Mouse (Mus musculus) adrenal gland, postnatal 25 days (tissue): ENCODE measurements around the gene P4ha2. TPM values are rescaled to one million over a fixed set of nuclear protein-coding genes. Genes with fewer than 3 reads are reported as not detected.

Source experiments
- DNase-seq: peaks from one replicate; pipeline ENCODE4 v3.0.0; 2021; ENCODE audit warnings: mixed read lengths
- total RNA-seq: library from RNA; stranded (reverse); gene quantifications from 2 replicates; pipeline ENCODE4 v1.2.3, GENCODE M21; 2021

The P4ha2 gene
- total RNA-seq, 1 experiment from 2014 or later = 30.0 TPM

- DNase-seq = peak; percentile 71
Observed at GRCm38 (mm10) chr11:54068520-54069371, 31.1 kb upstream of the P4ha2 start, which contains the start of gene Pdlim4. Pdlim4 (minus strand) TSS chr11:54069014.

DNA sequence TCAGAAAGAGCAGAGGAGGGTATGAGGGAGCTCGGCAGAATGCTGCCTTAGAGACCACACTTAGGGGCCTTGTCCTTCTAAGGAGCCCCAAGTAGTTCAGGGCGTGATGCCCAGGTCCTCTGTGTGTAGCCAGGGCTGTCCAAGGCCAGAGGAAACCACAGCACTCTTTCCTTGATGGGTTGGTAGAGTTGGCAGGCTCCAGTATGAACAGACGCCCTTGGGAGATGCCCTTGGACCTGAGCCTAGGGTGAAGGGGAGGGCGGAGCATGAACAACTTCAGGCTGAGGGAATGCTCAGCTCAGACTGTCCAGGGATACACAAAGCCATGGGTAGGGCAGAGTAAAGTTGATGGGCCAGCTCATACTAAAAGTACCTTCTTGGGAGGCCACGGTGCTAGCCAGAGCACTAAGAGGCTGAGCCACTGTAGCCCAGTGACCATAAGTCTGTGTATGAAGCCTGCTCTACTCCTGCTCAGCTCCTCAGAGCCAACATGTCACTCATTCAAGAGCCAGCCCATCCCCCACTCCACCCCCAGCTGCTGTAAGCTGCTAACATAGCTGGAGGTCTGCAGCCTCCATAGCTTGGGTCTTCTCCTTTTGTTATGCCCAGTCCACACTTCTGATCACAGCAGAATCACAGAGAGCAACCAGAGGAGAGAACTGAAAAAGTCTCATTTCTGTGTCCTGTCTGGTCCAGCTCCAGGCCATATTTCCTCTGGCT, 28.0 kb upstream of the P4ha2 start:
- peak; percentile 79 for DNase-seq

GRCm38 (mm10) chr11:54073291-54073690, 26.6 kb upstream of the P4ha2 start:
- no peak for DNase-seq

DNA sequence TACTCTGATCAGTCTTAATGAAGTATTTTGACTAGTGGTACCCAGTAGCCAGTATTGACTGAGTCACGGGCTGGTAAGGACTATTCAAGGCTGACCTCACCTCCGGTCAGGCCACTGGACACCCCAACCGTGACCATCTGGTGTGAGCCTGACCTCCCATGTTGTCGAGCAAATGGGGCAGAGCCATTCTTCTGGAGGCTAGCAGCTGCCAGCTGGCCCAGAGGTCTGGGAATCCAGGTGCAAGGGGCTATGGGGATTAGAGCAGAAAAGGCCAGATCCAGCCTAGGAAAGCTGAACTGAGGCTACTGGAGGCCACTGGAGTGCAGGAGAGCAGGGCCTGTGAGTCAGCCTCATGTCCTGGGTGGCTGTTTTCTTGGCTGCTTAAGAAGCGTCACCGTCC, 24.5 kb upstream of the P4ha2 start:
- no peak for DNase-seq

GRCm38 (mm10) chr11:54076101-54076500, 23.8 kb upstream of the P4ha2 start:
- DNase-seq = no peak

DNA sequence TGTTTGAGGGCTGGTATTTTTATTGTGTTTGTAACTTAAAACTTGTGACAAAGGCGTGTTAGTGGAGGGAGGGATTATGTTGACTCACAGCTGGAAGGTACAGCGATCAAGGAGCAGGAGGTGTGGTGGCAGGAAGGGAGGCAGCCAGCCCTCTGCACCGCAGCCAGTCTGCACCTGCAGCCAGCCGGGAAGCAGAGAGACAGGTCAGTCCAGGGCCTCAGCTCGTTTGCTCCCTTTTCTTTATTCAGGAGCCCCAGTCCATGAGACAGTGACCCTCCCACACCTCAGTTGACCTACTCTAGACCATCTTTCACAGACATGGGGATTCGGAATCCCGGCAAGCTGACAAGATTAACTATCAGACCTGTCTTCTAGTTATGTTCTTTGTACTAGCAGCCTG, 19.5 kb upstream of the P4ha2 start:
- DNase-seq = no peak

DNA sequence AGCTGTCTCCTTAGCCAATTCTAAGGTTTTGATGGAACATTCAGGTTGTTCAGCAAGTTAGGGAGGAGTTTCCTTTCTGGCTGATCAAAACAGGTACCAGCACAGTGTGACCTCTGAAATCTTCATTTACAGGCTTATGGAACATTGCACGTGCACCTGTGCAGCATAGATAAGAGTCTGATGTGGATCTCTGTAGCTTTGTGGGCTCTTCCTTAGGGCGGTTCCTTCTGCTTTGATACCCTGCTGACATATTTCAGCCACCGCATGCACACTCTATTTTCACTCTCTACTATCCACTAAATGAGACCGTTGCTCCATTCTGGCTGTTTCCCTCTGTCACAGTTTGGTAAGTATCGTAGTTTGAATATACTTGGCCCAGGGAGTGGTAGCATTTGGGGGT, 17.2 kb upstream of the P4ha2 start:
- no peak for DNase-seq

DNA sequence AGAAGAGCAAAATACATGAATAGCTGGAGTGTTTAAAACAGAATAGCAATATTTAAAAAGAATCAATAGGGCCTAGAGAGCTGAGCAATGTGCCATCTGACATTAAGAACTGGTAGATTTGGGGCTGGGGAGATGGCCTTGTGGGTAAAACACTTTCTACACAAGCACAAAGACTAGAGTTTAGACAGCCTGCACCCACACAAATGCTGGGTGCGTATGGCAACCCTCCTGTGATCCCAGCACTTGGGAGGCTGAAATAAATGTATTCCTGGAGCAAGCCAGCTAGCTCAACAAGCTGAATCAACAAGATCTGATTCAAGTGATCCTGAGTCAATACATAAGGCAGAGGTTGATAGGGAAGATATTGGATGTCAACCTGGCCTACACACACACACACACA, 14.9 kb upstream of the P4ha2 start:
- DNase-seq = no peak

- no peak for DNase-seq
Observed at GRCm38 (mm10) chr11:54085816-54086215, 14.1 kb upstream of the P4ha2 start.

DNA sequence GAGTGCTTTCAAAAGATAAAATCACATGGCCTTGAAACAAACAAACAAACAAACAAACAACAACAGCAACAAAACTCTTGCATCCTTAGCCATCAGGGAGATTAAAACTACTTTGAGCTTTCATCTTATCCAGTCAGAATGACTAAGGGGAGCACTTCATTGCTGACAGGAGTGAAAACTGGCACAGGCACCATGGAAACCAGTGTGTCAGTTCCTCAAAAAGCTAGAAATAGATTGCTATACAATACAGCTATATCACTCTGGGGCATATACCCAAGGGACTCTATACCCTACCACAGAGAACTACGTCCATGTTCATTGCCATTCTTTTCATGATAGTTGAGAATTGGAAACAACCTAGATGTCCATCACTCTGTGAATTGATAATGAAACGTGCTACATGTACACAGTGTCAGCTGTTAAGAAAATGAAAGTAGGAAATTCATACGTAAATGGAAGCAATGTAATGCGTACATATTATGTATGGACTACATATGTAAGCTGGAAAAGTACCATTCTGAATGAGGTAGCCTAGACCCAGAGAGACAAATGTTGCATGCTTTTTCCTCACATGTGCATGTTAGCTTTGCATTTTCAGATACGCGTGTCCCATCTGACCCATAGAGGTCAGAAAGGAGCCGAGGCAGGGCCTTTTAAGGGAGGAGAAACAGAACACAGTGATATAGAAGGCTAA, 11.5 kb upstream of the P4ha2 start:
- DNase-seq = no peak

DNA sequence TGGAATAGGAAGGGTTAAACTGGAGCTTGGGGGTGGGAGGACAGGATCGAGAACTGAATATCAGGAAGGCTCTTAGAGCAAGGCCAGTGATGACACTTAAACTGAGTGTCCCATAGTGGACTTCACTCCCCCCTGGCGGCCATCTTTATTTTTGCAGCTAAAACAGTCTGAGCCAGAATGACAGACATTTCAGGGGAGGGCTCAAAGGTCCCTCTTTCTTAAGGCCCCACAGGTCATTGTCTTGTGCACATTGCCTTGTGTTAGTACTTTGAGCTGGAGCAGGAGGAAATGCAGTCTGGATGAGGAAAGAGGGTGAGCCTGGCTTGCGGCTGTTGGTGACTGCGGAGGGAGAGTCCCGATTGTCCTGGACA, 11.0 kb upstream of the P4ha2 start:
- DNase-seq = peak; percentile 79

GRCm38 (mm10) chr11:54090091-54090879, 9.6 kb upstream of the P4ha2 start:
- no peak for DNase-seq

DNA sequence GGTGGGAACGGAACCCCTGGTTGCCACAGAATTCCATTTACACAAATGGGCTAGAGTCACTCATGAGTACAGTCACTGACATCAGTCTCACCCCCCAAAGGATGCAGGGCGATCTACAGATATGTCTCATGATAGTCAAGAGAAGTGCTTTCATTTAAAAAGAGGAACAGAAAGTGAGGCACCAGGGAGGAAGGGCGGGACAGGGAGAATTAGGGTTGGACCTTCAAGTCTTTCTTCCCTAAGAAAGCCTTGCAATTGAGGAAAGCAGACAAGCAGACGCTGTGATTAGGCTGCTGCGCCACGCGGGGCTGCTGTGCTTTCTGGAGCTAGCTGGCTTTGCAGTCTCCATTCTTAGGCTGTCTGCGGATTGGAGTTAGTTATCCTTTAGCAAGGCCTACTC, 8.2 kb upstream of the P4ha2 start:
- DNase-seq = no peak

DNA sequence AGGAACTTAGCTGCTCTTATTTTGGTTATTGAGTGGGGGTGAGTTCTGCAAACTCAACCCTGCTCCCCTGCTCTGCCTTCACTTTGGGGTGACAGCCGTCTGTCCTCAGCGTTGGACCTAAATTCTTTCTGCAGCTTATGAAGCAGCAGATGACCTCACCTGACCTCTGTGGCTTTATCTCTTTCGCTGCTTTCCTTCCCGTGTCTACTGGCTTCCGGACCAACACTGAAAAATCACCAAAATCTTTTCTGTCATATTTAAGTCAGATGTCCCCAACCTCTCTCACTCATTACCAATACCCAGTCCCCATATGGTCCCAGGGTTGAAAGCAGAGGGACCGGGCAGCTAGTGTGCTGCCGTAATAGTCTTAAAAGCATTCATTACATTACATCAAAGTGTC, 7.7 kb upstream of the P4ha2 start:
- no peak for DNase-seq

- peak; percentile 48 for DNase-seq
Observed at GRCm38 (mm10) chr11:54093000-54093399, 6.9 kb upstream of the P4ha2 start.

GRCm38 (mm10) chr11:54100692-54101591, 1.0 kb downstream of the P4ha2 start:
- peak; percentile 88 for DNase-seq

- DNase-seq = no peak
Observed at GRCm38 (mm10) chr11:54101701-54102100, 1.8 kb downstream of the P4ha2 start.

- DNase-seq = no peak
Observed at GRCm38 (mm10) chr11:54102706-54103449, 3.0 kb downstream of the P4ha2 start.

- DNase-seq = no peak
Observed at GRCm38 (mm10) chr11:54105011-54105410, 5.1 kb downstream of the P4ha2 start.

DNA sequence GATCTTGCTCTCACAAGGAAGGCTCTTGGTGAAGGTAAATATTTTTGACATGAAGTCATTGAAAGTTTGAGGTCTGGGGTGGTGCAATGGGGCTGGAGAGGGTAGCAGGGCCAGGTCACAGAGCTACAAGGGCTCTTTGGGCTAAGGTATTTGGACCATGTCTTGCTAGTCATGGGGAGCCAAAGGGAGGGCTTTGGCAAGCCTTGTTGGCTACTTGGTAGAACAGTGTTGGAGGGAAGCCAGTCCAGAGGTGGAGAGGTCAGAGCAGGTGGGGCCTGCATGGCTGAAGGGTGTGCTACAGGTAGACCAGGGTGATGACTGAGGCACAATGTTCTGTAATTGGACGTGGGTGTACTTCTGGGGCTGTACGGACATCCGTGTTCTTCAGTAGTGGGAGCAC, 6.8 kb downstream of the P4ha2 start:
- DNase-seq = no peak
